Comparison of ENCODE assay signal across 10 mouse cellular contexts in the genomic region with DNA sequence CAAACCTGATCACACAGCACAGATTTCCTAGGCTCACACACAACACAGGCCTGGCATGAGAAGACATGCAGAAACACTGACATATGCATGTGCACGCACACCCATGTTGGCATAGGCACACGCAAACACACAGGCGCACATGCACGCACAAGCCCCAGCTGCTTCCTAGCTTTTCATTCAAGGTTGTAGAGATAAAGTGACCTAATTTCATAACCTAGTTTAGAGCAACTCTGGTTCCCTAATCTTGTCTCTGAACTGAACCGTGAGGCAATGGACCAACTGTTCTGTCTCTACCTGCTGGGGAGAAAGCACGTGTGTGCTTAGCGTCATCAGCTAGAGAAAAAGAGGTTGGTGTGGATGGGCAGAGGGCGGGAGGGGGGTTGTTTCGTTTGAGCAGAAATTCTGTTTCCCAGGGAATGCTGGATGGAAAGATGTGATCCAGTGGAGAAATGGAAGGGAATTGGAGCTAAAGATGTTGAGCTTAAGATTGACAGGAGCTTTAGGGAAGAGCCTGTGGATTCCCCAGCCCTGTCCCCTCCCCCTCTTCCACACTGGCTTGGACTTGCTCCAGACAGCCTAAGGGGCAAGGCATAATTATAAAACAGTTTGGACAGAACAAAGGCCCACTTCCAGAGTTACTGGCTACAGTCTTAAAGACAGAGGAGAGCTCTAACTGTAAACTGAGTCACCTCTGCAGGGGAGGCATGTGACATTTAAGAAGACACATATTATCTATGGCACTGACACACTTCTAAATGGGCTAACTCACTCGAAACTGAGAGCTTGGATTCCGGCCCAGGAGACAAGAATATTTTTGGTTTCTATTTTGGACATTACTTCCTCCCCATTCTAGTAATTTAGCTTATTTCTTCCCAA.
DNase-seq lines count a peak whose midpoint lies in the region; ATAC-seq and TF ChIP-seq lines count a peak whose summit lies in the region.
"Had no signal": no experiment of that assay in that cellular context is flagged by ENCODE, and none has a peak within 500 bp of the region (broad histone marks: within the 10 kb centered on the region; RNA-seq: fewer than 3 reads in every experiment).

No protein-coding gene starts in this region.

- H3K9ac ChIP-seq in forebrain, embryonic 15.5 days (replicated peaks), result no peak overlapping the region
- no peak overlapping the region for H3K9ac ChIP-seq in midbrain, postnatal 0 days (replicated peaks; ENCODE audit: low read length, poor library complexity, severe bottlenecking)
- H3K9ac ChIP-seq in intestine, embryonic 15.5 days, result no peak overlapping the region
- H3K9ac ChIP-seq: liver, embryonic 13.5 days had no signal

- no peak overlapping the region for H3K4me2 ChIP-seq in forebrain, embryonic 15.5 days (replicated peaks)
- H3K4me2 ChIP-seq in midbrain, postnatal 0 days (ENCODE audit: low read depth, low read length, poor library complexity, severe bottlenecking), result no peak overlapping the region
- no peak overlapping the region for H3K4me2 ChIP-seq in intestine, embryonic 15.5 days (replicated peaks)
- H3K4me2 ChIP-seq: liver, embryonic 13.5 days had no signal

- peak; percentile 80 for ATAC-seq in forebrain, embryonic 15.5 days (replicated peaks)
- ATAC-seq in midbrain, postnatal 0 days (ENCODE audit: low FRiP score), result no peak; the same call in 1 of the 2 replicates
- ATAC-seq in intestine, embryonic 15.5 days, result no peak

- H3K27me3 ChIP-seq in forebrain, embryonic 15.5 days, result no peaks in the 10 kb centered on the region
- no peaks in the 10 kb centered on the region for H3K27me3 ChIP-seq in forebrain, embryonic 10.5 days (ENCODE audit: poor library complexity, severe bottlenecking)
- no peaks in the 10 kb centered on the region for H3K27me3 ChIP-seq in midbrain, postnatal 0 days (ENCODE audit: insufficient read depth, low read length)
- H3K27me3 ChIP-seq in intestine, embryonic 15.5 days (replicated peaks), result no peaks in the 10 kb centered on the region
- H3K27me3 ChIP-seq: CH12.LX; liver, embryonic 13.5 days had no signal

- peaks cover 15% of the 10 kb centered on the region for H3K4me1 ChIP-seq in forebrain, embryonic 15.5 days
- H3K4me1 ChIP-seq in forebrain, embryonic 10.5 days, result peaks cover 9% of the 10 kb centered on the region; the same call in 1 of the 2 replicates
- H3K4me1 ChIP-seq in midbrain, postnatal 0 days (ENCODE audit: insufficient read depth, low read length), result 0 out of 2 replicates have a peak, but pooled peaks cover 2% of the 10 kb centered on the region
- H3K4me1 ChIP-seq in intestine, embryonic 15.5 days (replicated peaks), result peaks cover 5% of the 10 kb centered on the region
- H3K4me1 ChIP-seq: liver, embryonic 13.5 days had no signal

- H3K36me3 ChIP-seq in forebrain, embryonic 15.5 days, result no peaks in the 10 kb centered on the region
- H3K36me3 ChIP-seq in forebrain, embryonic 10.5 days (replicated peaks), result no peaks in the 10 kb centered on the region
- H3K36me3 ChIP-seq in midbrain, postnatal 0 days (ENCODE audit: insufficient read depth, low read length), result no peaks in the 10 kb centered on the region
- no peaks in the 10 kb centered on the region for H3K36me3 ChIP-seq in intestine, embryonic 15.5 days
- H3K36me3 ChIP-seq: liver, embryonic 13.5 days had no signal

- peak overlapping the region; percentile 62 for H3K27ac ChIP-seq in forebrain, embryonic 15.5 days (replicated peaks)
- no peak overlapping the region for H3K27ac ChIP-seq in forebrain, embryonic 10.5 days
- no peak overlapping the region for H3K27ac ChIP-seq in midbrain, postnatal 0 days (ENCODE audit: low read depth, low read length)
- H3K27ac ChIP-seq in intestine, embryonic 15.5 days, result no peak overlapping the region
- H3K27ac ChIP-seq: liver, embryonic 13.5 days had no signal

- no peaks in the 10 kb centered on the region for H3K9me3 ChIP-seq in forebrain, embryonic 15.5 days
- no peaks in the 10 kb centered on the region for H3K9me3 ChIP-seq in forebrain, embryonic 10.5 days
- H3K9me3 ChIP-seq in midbrain, postnatal 0 days (ENCODE audit: low read length), result no peaks in the 10 kb centered on the region
- no peaks in the 10 kb centered on the region for H3K9me3 ChIP-seq in intestine, embryonic 15.5 days
- H3K9me3 ChIP-seq: liver, embryonic 13.5 days had no signal

- TF ChIP-seq CTCF in midbrain, postnatal 0 days (IDR thresholded peaks at IDR 0.05), result no peak

- H3K4me3 ChIP-seq in forebrain, embryonic 15.5 days, result no peak overlapping the region
- H3K4me3 ChIP-seq in forebrain, embryonic 10.5 days, result no peak overlapping the region
- H3K4me3 ChIP-seq in midbrain, postnatal 0 days (ENCODE audit: low read depth, low read length), result no peak overlapping the region
- no peak overlapping the region for H3K4me3 ChIP-seq in intestine, embryonic 15.5 days (replicated peaks)
- H3K4me3 ChIP-seq: liver, embryonic 13.5 days had no signal

- DNase-seq in forebrain, embryonic 10.5 days (ENCODE audit: extremely low spot score, low spot score), result no peak
- peak; percentile 6 for DNase-seq in ovary, postnatal 14 days (ENCODE audit: low spot score)
- no peak for DNase-seq in ovary, adult 18-20 months (ENCODE audit: low spot score)
- peak; percentile 19 for DNase-seq in heart, adult 8-10 months (ENCODE audit: low spot score)
- DNase-seq in midbrain, postnatal 0 days (ENCODE audit: low spot score), result peak; percentile 56
- DNase-seq in layer of hippocampus, postnatal 25 days (ENCODE audit: extremely low spot score in 1 of 2, low spot score in 1 of 2), result no peak
- DNase-seq: liver, embryonic 13.5 days had no signal

- WGBS in forebrain, embryonic 15.5 days, result 69% methylated on average over 11 of the region's 11 CpGs
- 90% methylated on average over 11 of the region's 11 CpGs for WGBS in forebrain, embryonic 10.5 days
- 73% methylated on average over 11 of the region's 11 CpGs for WGBS in midbrain, postnatal 0 days
- WGBS in intestine, embryonic 15.5 days, result 69% methylated on average over 11 of the region's 11 CpGs

Comparison
In these comparisons a context has a peak if more than half of its experiments do, and no peak if none do; other contexts are left out.
1. DNase-seq: peak in ovary, postnatal 14 days (single experiment), heart, adult 8-10 months (single experiment) and midbrain, postnatal 0 days (single experiment); none in forebrain, embryonic 10.5 days (single experiment), ovary, adult 18-20 months (single experiment) and layer of hippocampus, postnatal 25 days (0 of 2).